Mouse (Mus musculus) kidney, embryonic 14.5 days (tissue): Measurements from ENCODE around the gene Col26a1. TPM values are rescaled to one million over a fixed set of nuclear protein-coding genes. Genes with fewer than 3 reads are reported as not detected.
A peak's percentile ranks its signal among the peaks of the same experiment; 100 is the strongest.

Experiments used
- ATAC-seq: fragments of 200-750 bp; cut with Nextera tagmentation; 2 replicates; pipeline ENCODE4 v1.8.0; 2017; ENCODE audit warnings: moderate number of reproducible peaks, mild to moderate bottlenecking, moderate TSS enrichment, moderate library complexity; ENCODE audit not compliant: low FRiP score, low TSS enrichment
- H3K27ac ChIP-seq: fragments of 300-500 bp; sonication (generic); 2 replicates; pipeline ENCODE4 v1.5.1; 2014; ENCODE audit warnings: low read depth, mild to moderate bottlenecking, low read length, moderate library complexity, mixed read lengths
- H3K27me3 ChIP-seq: fragments of 300-500 bp; sonication (generic); 2 replicates; pipeline ENCODE4 v1.6.1; 2014; ENCODE audit warnings: mild to moderate bottlenecking, low read length; ENCODE audit not compliant: control insufficient read depth, insufficient read depth
- H3K36me3 ChIP-seq: fragments of 300-500 bp; sonication (generic); 2 replicates; pipeline ENCODE4 v1.6.1; 2014; ENCODE audit warnings: low read length, mixed read lengths; ENCODE audit not compliant: control insufficient read depth, insufficient read depth
- H3K4me1 ChIP-seq: fragments of 300-500 bp; sonication (generic); 2 replicates; pipeline ENCODE4 v1.6.1; 2014; ENCODE audit warnings: low read length, mixed read lengths; ENCODE audit not compliant: control insufficient read depth, insufficient read depth
- H3K4me2 ChIP-seq: fragments of 300-500 bp; sonication (generic); replicated peaks from 2 replicates; pipeline ENCODE4 v1.6.1; 2014; ENCODE audit warnings: low read depth, mild to moderate bottlenecking, low read length
- H3K4me3 ChIP-seq: fragments of 300-500 bp; sonication (generic); 2 replicates; pipeline ENCODE4 v1.5.1; 2014; ENCODE audit warnings: mild to moderate bottlenecking, low read length
- H3K9ac ChIP-seq: fragments of 300-500 bp; sonication (generic); 2 replicates; pipeline ENCODE4 v1.6.1; 2014; ENCODE audit warnings: low read depth, mild to moderate bottlenecking, low read length, moderate library complexity
- H3K9me3 ChIP-seq: fragments of 300-500 bp; sonication (generic); 2 replicates; pipeline ENCODE4 v1.6.1; 2016; ENCODE audit warnings: low read length; ENCODE audit not compliant: control insufficient read depth
- WGBS: fragments of 180-500 bp; shearing (Covaris S2); extraction: QIAGEN DNeasy Blood & Tissue Kit; methylation state at CpG from one replicate; pipeline ENCODE4 v1.1.7; 2014; 5-methylcytosine and 5-hydroxymethylcytosine counted together
- polyA plus RNA-seq: library from polyadenylated mRNA; unstranded; fragments of >200 nt; fragmentation: Nextera tagmentation; extraction: Ambion mirVana; gene quantifications from 2 replicates; pipeline ENCODE4 v1.2.1, GENCODE M21; 2014

Col26a1 gene
- polyA plus RNA-seq, 1 experiment from 2014 or later, result 44.0 TPM

DNA sequence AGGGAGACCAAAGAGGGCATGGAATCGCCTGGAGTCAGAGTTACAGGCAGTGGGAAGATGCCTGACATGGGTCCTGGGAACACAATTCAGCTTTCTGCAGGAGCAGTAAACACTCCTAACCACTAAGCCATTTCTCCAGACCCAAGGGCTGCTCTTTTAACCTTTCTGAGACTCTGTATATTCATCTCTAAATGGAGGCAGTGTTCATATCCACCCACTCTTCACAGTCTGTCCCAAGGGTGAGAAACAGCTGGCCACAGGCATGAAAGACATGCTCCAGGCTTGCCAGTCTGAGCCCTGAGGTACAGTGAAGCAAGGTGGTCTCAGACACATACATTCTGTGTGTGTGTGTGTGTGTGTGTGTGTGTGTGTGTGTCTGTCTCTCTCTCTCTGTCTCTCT, 78.8 kb downstream of the Col26a1 start:
- no peaks in the 10 kb centered on the region for H3K36me3 ChIP-seq
- no peak overlapping the region for H3K4me2 ChIP-seq
- H3K4me3 ChIP-seq, result no peak overlapping the region
- no peaks in the 10 kb centered on the region for H3K27me3 ChIP-seq
- no peak for ATAC-seq
- H3K9ac ChIP-seq, result no peak overlapping the region
- WGBS, result 80% methylated on average over 1 of the region's 1 CpGs
- no peak overlapping the region for H3K27ac ChIP-seq
- peaks cover 38% of the 10 kb centered on the region for H3K4me1 ChIP-seq
- no peaks in the 10 kb centered on the region for H3K9me3 ChIP-seq

DNA sequence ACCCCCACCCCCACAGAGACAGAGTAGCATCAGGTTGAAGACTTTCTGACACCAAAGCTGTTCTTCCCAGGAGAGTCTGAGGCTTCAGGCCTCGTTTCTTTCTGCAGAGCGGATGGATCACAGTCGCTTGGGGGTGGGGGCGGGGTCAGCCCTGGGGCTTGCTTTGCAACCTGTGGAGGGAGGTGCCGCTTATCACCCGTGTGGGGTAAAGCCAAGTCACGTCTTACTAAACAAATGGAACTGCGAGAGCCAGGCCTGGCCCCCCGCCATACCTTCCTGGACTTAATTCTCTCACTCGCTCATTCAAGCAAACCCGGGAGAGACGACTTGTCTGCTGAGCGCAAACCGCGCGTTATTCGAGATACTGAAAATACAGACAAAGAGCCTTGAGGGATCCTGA, 80.3 kb downstream of the Col26a1 start:
- H3K27ac ChIP-seq, result 0 out of 2 replicates have a peak overlapping the region, but pooled peaks have one; percentile 3
- H3K4me2 ChIP-seq, result peak overlapping the region; percentile 25
- no peaks in the 10 kb centered on the region for H3K36me3 ChIP-seq
- 8% methylated on average over 17 of the region's 17 CpGs for WGBS
- no peak; the same call in 1 of the 2 replicates for ATAC-seq
- H3K27me3 ChIP-seq, result no peaks in the 10 kb centered on the region
- no peaks in the 10 kb centered on the region for H3K9me3 ChIP-seq
- H3K4me3 ChIP-seq, result 0 out of 2 replicates have a peak overlapping the region, but pooled peaks have one; percentile 1
- H3K9ac ChIP-seq, result 0 out of 2 replicates have a peak overlapping the region, but pooled peaks have one; percentile 28
- H3K4me1 ChIP-seq, result peaks cover 38% of the 10 kb centered on the region

DNA sequence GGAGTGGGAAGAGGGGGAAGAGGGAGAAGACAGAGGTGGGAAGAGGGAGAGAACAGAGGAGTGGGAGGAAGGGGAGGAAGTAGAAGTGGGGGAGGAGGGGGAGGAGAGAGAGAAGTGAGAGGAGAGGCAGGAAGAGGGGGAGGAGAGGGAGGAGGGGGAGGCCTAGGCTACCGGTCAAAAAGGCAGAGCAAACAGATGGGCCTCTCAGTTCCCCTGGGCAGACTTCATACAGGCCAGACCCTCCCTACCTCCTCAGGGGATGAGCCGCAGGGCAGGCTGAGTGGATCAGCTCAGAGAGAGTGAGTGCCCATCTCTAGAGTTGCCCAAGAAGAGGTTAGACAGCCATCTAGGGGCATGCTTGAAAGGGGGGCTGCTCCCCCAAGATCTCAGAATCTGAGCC, 86.1 kb downstream of the Col26a1 start:
- no peak overlapping the region for H3K4me3 ChIP-seq
- 0 out of 2 replicates have a peak, but pooled peaks cover 4% of the 10 kb centered on the region for H3K4me1 ChIP-seq
- H3K27me3 ChIP-seq, result no peaks in the 10 kb centered on the region
- no peak overlapping the region for H3K9ac ChIP-seq
- 3% methylated on average over 2 of the region's 2 CpGs for WGBS
- peak overlapping the region; percentile 59; the same call in 1 of the 2 replicates for H3K27ac ChIP-seq
- no peaks in the 10 kb centered on the region for H3K9me3 ChIP-seq
- H3K4me2 ChIP-seq, result no peak overlapping the region
- H3K36me3 ChIP-seq, result no peaks in the 10 kb centered on the region
- peak; percentile 36 for ATAC-seq

DNA sequence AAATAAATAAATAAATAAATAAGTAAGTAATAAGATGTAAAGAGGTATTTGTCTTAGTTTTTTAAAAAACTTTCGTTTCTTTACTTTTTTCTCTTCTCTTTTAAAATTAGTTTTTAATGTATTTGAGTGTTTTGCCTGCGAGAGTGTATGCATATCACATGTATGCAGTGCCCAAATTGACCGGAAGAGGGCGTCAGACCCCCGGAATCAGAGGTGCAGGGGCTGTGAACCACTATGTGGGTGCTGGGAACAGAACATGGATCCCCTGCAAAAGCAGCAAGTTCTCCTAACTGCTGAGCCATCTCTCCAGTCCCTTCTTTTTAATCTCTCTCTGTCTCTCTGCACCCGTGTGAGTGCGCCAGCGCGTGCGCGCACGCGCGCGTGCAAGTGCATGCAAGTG, 89.2 kb downstream of the Col26a1 start:
- Histone ChIP-seq H3K9ac (no peak overlapping the region), H3K36me3 (no peaks in the 10 kb centered on the region), H3K27me3 (no peaks in the 10 kb centered on the region), H3K4me3 (no peak overlapping the region), H3K4me1 (0 out of 2 replicates have a peak, but pooled peaks cover 7% of the 10 kb centered on the region), H3K27ac (no peak overlapping the region), H3K4me2 (no peak overlapping the region), H3K9me3 (no peaks in the 10 kb centered on the region)
- 90% methylated on average over 15 of the region's 15 CpGs for WGBS
- no peak for ATAC-seq

DNA sequence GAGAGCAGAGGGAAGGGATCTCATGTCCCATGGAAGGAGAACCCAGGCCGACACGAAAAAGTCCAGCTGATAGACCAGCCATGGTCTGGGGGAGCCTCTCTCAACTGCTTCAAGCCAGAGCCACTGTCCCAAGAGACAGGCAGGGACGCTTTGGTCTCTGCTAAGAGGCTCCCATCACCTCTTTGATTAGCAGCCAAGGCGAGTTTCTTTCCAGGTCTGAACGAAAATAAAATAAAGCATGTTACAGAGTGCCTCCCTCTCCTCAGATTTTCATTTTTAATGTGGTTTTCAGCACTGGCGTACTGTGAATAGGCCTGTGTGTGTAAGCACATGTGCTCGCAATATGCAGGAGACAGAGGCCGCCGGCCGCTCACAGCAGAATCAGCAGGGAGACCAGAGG, 90.5 kb downstream of the Col26a1 start:
- no peak overlapping the region for H3K4me2 ChIP-seq
- H3K4me3 ChIP-seq, result no peak overlapping the region
- 83% methylated on average over 10 of the region's 10 CpGs for WGBS
- H3K9ac ChIP-seq, result no peak overlapping the region
- no peaks in the 10 kb centered on the region for H3K9me3 ChIP-seq
- no peak overlapping the region for H3K27ac ChIP-seq
- ATAC-seq, result no peak
- no peaks in the 10 kb centered on the region for H3K36me3 ChIP-seq
- 0 out of 2 replicates have a peak, but pooled peaks cover 7% of the 10 kb centered on the region for H3K4me1 ChIP-seq
- H3K27me3 ChIP-seq, result no peaks in the 10 kb centered on the region

DNA sequence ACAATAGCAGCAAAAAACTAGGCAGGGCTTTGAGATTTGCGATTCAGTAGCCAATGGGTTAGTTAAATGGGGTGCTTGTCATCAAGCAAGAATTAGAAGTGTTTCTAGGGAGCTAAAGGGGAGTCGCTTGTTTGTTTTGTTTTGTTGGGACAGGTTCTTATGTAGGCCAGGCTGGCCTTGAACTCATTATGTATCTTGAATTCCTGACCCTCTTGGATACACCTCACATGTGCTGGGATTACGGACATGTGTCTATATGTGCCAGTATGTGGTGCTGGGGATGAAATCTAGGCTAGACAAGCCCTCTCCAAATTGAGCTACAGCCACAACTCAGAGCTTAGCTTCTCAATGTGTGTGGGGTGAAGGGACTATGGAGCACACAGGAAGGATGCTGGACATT, 91.8 kb downstream of the Col26a1 start:
- Histone ChIP-seq H3K9ac (no peak overlapping the region), H3K4me2 (no peak overlapping the region), H3K27me3 (no peaks in the 10 kb centered on the region), H3K9me3 (no peaks in the 10 kb centered on the region), H3K4me1 (0 out of 2 replicates have a peak, but pooled peaks cover 3% of the 10 kb centered on the region), H3K27ac (no peak overlapping the region), H3K4me3 (no peak overlapping the region), H3K36me3 (no peaks in the 10 kb centered on the region)
- ATAC-seq, result no peak
- WGBS, result 61% methylated on average over 3 of the region's 3 CpGs

DNA sequence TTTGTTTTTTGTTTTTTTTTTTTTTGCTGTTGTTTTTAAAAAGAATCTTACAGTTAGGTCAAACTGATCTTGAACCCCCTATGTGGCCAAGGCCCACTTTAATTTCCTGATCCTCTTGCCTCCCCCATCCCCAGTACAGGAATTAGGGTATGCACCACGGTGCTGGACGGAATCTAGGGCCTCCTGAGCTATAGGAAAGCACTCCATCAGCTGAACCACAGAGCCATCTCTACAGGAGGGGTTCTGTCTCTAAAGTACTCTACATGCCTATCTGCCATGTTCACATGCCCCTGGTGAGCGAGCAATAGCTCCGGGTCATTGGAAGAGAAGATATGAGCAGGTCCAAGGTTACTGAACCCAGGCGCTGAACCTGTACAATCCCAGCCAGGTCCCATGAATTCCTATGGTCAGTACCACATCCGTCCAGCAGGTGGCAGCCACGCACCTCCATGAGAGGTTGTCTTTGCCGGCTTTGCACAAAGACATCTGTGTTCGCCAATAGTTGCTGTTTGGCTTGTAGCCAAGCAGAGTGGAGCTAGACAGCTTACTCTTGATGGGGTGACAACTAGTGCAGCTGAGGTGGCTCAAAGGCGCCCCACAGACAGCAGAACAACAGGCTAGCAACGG, 92.3 kb downstream of the Col26a1 start:
- Histone ChIP-seq H3K4me2 (no peak overlapping the region), H3K4me1 (0 out of 2 replicates have a peak, but pooled peaks cover 3% of the 10 kb centered on the region), H3K4me3 (no peak overlapping the region), H3K36me3 (no peaks in the 10 kb centered on the region), H3K9me3 (no peaks in the 10 kb centered on the region), H3K27me3 (no peaks in the 10 kb centered on the region), H3K9ac (no peak overlapping the region), H3K27ac (no peak overlapping the region)
- ATAC-seq, result peak; percentile 86
- WGBS, result 16% methylated on average over 11 of the region's 11 CpGs

DNA sequence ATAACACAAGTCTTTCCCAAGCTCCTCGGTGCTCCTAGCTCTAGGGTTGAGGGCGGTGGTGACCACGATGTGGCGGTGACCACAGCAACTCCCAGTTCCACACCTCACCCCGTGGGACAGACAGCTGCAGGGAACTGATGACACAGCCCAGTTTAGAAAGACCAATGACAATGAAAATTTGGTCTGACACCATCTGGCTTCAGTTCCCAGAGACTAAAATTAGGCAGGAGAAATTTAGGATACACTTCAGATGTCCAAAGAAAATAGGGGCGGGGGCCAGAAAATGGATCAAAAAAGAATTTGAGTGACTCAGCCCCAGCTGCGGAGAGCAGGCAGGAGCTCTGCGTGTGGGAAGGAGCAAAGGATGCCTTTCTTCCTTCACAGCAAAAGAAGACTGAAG, 98.5 kb downstream of the Col26a1 start:
- no peaks in the 10 kb centered on the region; the same call in 1 of the 2 replicates for H3K9me3 ChIP-seq
- H3K27ac ChIP-seq, result no peak overlapping the region
- H3K4me3 ChIP-seq, result no peak overlapping the region
- H3K4me1 ChIP-seq, result no peaks in the 10 kb centered on the region
- H3K9ac ChIP-seq, result no peak overlapping the region
- H3K4me2 ChIP-seq, result no peak overlapping the region
- H3K27me3 ChIP-seq, result no peaks in the 10 kb centered on the region
- ATAC-seq, result no peak
- 77% methylated on average over 8 of the region's 8 CpGs for WGBS
- H3K36me3 ChIP-seq, result no peaks in the 10 kb centered on the region

DNA sequence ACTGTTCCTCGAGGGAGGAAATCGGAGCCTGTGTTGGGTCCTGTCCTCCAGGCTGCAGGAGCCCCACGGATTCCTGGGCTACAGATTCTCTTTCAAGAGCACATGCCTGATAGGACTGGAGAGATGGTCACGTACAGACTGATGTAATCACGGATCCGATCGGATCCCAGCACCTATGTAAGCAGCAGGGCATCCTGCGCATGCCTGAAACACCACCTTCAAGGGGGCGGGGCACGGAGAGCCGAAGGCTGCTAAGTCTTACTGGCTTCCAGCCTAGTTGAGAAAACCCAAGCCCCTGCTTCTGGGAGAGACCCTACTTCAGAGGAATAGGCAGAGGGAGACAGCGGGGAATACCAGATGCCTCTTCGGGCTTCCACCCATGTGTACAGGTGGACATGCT, 100.4 kb downstream of the Col26a1 start:
- Histone ChIP-seq H3K4me3 (no peak overlapping the region), H3K36me3 (no peaks in the 10 kb centered on the region), H3K9me3 (no peaks in the 10 kb centered on the region; the same call in 1 of the 2 replicates), H3K27ac (no peak overlapping the region), H3K9ac (no peak overlapping the region), H3K4me2 (peak overlapping the region; percentile 17; the same call in 1 of the 2 replicates), H3K4me1 (no peaks in the 10 kb centered on the region), H3K27me3 (no peaks in the 10 kb centered on the region)
- ATAC-seq, result no peak
- 63% methylated on average over 13 of the region's 13 CpGs for WGBS
